Mouse (Mus musculus) embryonic facial prominence, embryonic 11.5 days (tissue): ENCODE measurements around the gene Olfr159. TPM values are rescaled to one million over a fixed set of nuclear protein-coding genes. Genes with fewer than 3 reads are reported as not detected.
"Not testable (repeated sequence)": the region's sequence is repeated elsewhere in the genome, so short reads cannot be mapped to it uniquely, and the experiment has no call there.

ENCODE experiments used
- ATAC-seq: fragments of 200-750 bp; cut with Nextera tagmentation; replicated peaks from 2 replicates; pipeline ENCODE4 v1.8.0; 2017; ENCODE audit warnings: low read depth; ENCODE audit not compliant: insufficient number of reproducible peaks, low FRiP score, low TSS enrichment
- DNase-seq: peaks from one replicate; pipeline ENCODE4 v3.0.0-alpha.2; 2015; ENCODE audit warnings: low spot score
- H3K27ac ChIP-seq: fragments of 300-500 bp; sonication (generic); replicated peaks from 2 replicates; pipeline ENCODE4 v1.5.1; 2014; ENCODE audit warnings: mild to moderate bottlenecking, low read depth, low read length, control low read depth
- H3K27me3 ChIP-seq: fragments of 300-500 bp; sonication (generic); 2 replicates; pipeline ENCODE4 v1.6.1; 2014; ENCODE audit warnings: mild to moderate bottlenecking, low read length, moderate library complexity, mixed read lengths; ENCODE audit not compliant: control insufficient read depth, insufficient read depth
- H3K36me3 ChIP-seq: fragments of 300-500 bp; sonication (generic); replicated peaks from 2 replicates; pipeline ENCODE4 v1.6.1; 2014; ENCODE audit warnings: low read depth, mild to moderate bottlenecking, low read length, moderate library complexity, mixed read lengths; ENCODE audit not compliant: control insufficient read depth, insufficient read depth
- H3K4me1 ChIP-seq: fragments of 300-500 bp; sonication (generic); 2 replicates; pipeline ENCODE4 v1.6.1; 2014; ENCODE audit warnings: low read length, mixed read lengths; ENCODE audit not compliant: control insufficient read depth, insufficient read depth
- H3K4me2 ChIP-seq: fragments of 300-500 bp; sonication (generic); 2 replicates; pipeline ENCODE4 v1.6.1; 2014; ENCODE audit warnings: low read depth, mild to moderate bottlenecking, control low read depth, low read length, moderate library complexity
- H3K4me3 ChIP-seq: fragments of 300-500 bp; sonication (generic); 2 replicates; pipeline ENCODE4 v1.5.1; 2014; ENCODE audit warnings: low read depth, low read length, control low read depth
- H3K9ac ChIP-seq: fragments of 300-500 bp; sonication (generic); replicated peaks from 2 replicates; pipeline ENCODE4 v1.6.1; 2014; ENCODE audit warnings: mild to moderate bottlenecking, control low read depth, low read length
- H3K9me3 ChIP-seq: fragments of 300-500 bp; sonication (generic); replicated peaks from 2 replicates; pipeline ENCODE4 v1.6.1; 2016; ENCODE audit warnings: mild to moderate bottlenecking, low read length, inconsistent platforms, mixed read lengths; ENCODE audit not compliant: control insufficient read depth
- WGBS: fragments of 180-500 bp; shearing (Covaris S2); extraction: QIAGEN DNeasy Blood & Tissue Kit; methylation state at CpG from one replicate; pipeline ENCODE4 v1.1.7; 2014; 5-methylcytosine and 5-hydroxymethylcytosine counted together
- polyA plus RNA-seq: library from polyadenylated mRNA; unstranded; fragments of >200 nt; fragmentation: Nextera tagmentation; extraction: Ambion mirVana; gene quantifications from 2 replicates; pipeline ENCODE4 v1.2.1, GENCODE M21; 2014

Gene Olfr159
- polyA plus RNA-seq, result not detected in 2 replicates

DNA sequence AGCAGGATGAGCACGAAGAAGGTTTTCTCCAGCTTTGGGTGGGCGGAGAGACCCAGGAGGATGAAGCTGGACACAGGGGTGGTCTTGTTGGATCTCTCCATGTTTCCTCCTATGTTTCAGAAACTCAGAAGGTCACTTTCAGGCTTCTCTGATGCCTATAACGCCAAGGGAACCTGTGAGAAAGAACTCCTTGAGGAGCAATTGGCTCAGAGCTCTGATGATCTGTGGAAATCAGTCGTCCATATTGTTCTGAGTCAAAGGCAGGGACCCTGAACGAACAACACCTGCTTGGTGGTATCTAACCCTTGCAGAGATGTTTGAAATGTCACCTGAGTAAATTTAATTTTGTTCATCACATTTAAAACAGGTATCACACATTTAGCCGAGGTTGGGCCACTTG lies at the start of gene Olfr159:
Gene Olfr159 (minus strand): TSS at position 101 of the 400 bp plus-strand sequence.
- Histone ChIP-seq H3K4me1 (no peaks in the 10 kb centered on the region), H3K9ac (no peak within 1 kb of the TSS), H3K27me3 (no peaks in the 10 kb centered on the region), H3K4me2 (no peak within 1 kb of the TSS), H3K36me3 (no peaks in the 10 kb centered on the region), H3K27ac (no peak within 1 kb of the TSS), H3K9me3 (no peaks in the 10 kb centered on the region), H3K4me3 (no peak within 1 kb of the TSS)
- WGBS, result 88% methylated on average over 6 of the region's 6 CpGs
- ATAC-seq, result no peak
- DNase-seq, result no peak

GRCm38 (mm10) chr4:43798936-43799335 lies 28.1 kb upstream of the Olfr159 start:
- Histone ChIP-seq H3K4me2 (no peak overlapping the region), H3K36me3 (no peaks in the 10 kb centered on the region), H3K9me3 (no peaks in the 10 kb centered on the region), H3K4me3 (no peak overlapping the region), H3K9ac (no peak overlapping the region), H3K27me3 (no peaks in the 10 kb centered on the region), H3K4me1 (no peaks in the 10 kb centered on the region), H3K27ac (no peak overlapping the region)
- DNase-seq (no peak), ATAC-seq (no peak)
- WGBS, result 78% methylated on average over 7 of the region's 7 CpGs

- not testable (repeated sequence) for H3K4me1 ChIP-seq, H3K4me3 ChIP-seq, H3K27me3 ChIP-seq, H3K36me3 ChIP-seq, DNase-seq, ATAC-seq, H3K9ac ChIP-seq, H3K4me2 ChIP-seq, H3K9me3 ChIP-seq, H3K27ac ChIP-seq
- WGBS, result 87% methylated on average over 5 of the region's 5 CpGs
Measured at GRCm38 (mm10) chr4:43795844-43796243, 25.0 kb upstream of the Olfr159 start.

GRCm38 (mm10) chr4:43795296-43795695 lies 24.5 kb upstream of the Olfr159 start:
- H3K4me2 ChIP-seq, result no peak overlapping the region
- H3K4me1 ChIP-seq, result no peaks in the 10 kb centered on the region
- 77% methylated on average over 6 of the region's 6 CpGs for WGBS
- no peak overlapping the region for H3K4me3 ChIP-seq
- no peak overlapping the region for H3K9ac ChIP-seq
- DNase-seq (no peak), ATAC-seq (no peak)
- H3K27me3 ChIP-seq, result no peaks in the 10 kb centered on the region
- H3K27ac ChIP-seq, result no peak overlapping the region
- no peaks in the 10 kb centered on the region for H3K36me3 ChIP-seq
- no peaks in the 10 kb centered on the region for H3K9me3 ChIP-seq

DNA sequence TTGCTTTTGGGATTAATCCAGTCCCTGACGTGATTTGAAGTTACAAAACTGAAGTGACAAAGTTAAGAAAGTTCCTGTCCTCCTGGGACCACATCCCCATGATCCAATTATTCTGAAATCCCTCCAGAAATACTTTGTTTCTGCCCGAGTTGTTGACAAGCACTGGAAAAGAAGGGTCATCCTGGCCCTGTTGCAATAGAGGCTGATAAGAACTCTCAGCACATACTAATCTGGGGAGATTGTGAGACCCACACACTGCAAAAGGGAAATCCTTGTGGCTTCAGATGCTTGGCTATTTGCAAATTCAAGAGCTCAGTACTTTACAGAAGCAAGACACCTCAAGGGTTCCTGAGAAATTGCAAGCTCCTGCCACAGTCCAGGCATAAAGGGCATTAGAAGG lies 1.5 kb upstream of the Olfr159 start:
- no peaks in the 10 kb centered on the region for H3K4me1 ChIP-seq
- no peaks in the 10 kb centered on the region for H3K27me3 ChIP-seq
- no peak overlapping the region for H3K4me3 ChIP-seq
- no peaks in the 10 kb centered on the region for H3K36me3 ChIP-seq
- WGBS, result 39% methylated on average over 2 of the region's 2 CpGs
- H3K27ac ChIP-seq, result no peak overlapping the region
- H3K4me2 ChIP-seq, result no peak overlapping the region
- no peak for DNase-seq
- no peak overlapping the region for H3K9ac ChIP-seq
- no peak for ATAC-seq
- H3K9me3 ChIP-seq, result no peaks in the 10 kb centered on the region

DNA sequence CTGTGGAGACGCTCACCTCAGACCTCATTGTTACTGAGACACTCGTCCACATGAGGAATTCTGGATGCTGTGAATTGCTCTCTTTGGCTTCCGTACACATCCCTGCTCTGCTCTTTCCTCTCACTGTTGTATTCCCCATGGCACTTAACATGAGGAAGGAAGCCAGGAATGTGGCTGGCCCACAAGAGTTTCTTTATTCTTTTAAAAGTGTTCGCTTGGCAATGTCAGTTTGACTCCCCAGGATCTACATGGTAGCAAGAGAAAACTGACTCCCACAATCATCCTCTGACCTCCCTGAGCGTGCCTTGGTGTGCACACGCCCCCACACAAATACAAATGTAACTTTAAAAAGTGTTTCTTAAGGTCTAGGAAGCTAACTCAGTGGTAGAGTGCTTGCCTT lies 817 bp upstream of the Olfr159 start:
- H3K4me1 ChIP-seq, result no peaks in the 10 kb centered on the region
- ATAC-seq (no peak), DNase-seq (no peak)
- no peaks in the 10 kb centered on the region for H3K9me3 ChIP-seq
- no peak overlapping the region for H3K27ac ChIP-seq
- 53% methylated on average over 6 of the region's 6 CpGs for WGBS
- H3K36me3 ChIP-seq, result no peaks in the 10 kb centered on the region
- no peak overlapping the region for H3K4me2 ChIP-seq
- H3K4me3 ChIP-seq, result no peak overlapping the region
- H3K27me3 ChIP-seq, result no peaks in the 10 kb centered on the region
- no peak overlapping the region for H3K9ac ChIP-seq

DNA sequence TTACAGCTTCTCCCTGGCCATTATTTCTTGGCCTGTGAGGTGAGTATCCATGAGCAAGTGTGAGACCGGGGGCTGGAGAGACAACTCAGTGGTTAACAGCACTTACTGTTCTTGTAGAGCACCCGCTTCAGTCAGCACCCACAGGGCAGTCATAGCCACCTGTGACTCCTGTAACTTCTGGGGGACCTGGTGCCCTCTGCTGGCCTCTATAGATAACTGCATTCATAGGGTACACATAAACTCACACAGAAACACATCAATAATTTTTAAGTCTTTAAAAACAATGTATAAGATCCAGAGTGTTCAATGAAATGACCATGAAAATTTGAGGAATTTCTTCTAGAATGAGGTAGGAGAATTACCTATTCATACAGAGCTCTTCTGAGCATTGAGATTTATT lies 1.4 kb downstream of the Olfr159 start:
- Histone ChIP-seq H3K4me3 (no peak overlapping the region), H3K27ac (no peak overlapping the region), H3K36me3 (no peaks in the 10 kb centered on the region), H3K4me2 (no peak overlapping the region), H3K9me3 (no peaks in the 10 kb centered on the region), H3K27me3 (no peaks in the 10 kb centered on the region), H3K9ac (no peak overlapping the region), H3K4me1 (no peaks in the 10 kb centered on the region)
- ATAC-seq (no peak), DNase-seq (no peak)
- 92% methylated on average over 2 of the region's 2 CpGs for WGBS

DNA sequence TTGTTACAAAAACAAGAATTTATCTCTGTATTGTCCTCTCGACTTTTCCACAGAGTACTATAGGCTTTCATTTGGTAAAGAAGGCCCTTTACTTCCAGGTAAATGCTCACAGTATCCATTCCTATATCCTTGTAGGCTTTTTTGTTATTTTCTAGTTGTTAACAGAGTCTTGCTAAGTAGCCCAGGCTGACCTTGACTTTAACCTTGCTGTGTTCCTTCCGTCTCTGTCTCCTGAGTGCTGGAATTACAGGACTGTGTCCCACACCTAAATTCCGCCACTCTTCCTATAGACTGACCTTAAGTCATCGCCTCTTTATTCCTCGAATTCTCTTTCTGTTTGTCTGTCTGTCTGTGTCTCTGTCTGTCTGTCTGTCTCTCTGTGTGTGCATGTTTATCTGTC lies 2.5 kb downstream of the Olfr159 start:
- H3K4me1 ChIP-seq, result no peaks in the 10 kb centered on the region
- H3K27ac ChIP-seq, result no peak overlapping the region
- H3K36me3 ChIP-seq, result no peaks in the 10 kb centered on the region
- no peak for ATAC-seq
- no peaks in the 10 kb centered on the region for H3K27me3 ChIP-seq
- 84% methylated on average over 5 of the region's 5 CpGs for WGBS
- H3K4me3 ChIP-seq, result no peak overlapping the region
- no peaks in the 10 kb centered on the region for H3K9me3 ChIP-seq
- H3K4me2 ChIP-seq, result no peak overlapping the region
- H3K9ac ChIP-seq, result no peak overlapping the region
- DNase-seq, result no peak
